Mouse (Mus musculus): Measurements from ENCODE around the gene Ttc3.
"Not testable (repeated sequence)": the region's sequence is repeated elsewhere in the genome, so short reads cannot be mapped to it uniquely, and the experiment has no call there.

Gene Ttc3

GRCm38 (mm10) chr16:94370173-94370914 is at the start of gene Ttc3:
TSS of gene Ttc3 (plus strand) at chr16:94370618.
- peak; percentile 96 for DNase-seq (ENCODE audit: low read depth, low spot score)

- no peak for DNase-seq (ENCODE audit: low read depth, low spot score)
Observed at GRCm38 (mm10) chr16:94323681-94324080, 46.7 kb upstream of the Ttc3 start.

GRCm38 (mm10) chr16:94326008-94326407 is 44.4 kb upstream of the Ttc3 start:
- DNase-seq (ENCODE audit: low read depth, low spot score) = no peak

- no peak for DNase-seq (ENCODE audit: low read depth, low spot score)
Observed at GRCm38 (mm10) chr16:94327781-94328711, 42.4 kb upstream of the Ttc3 start, which contains the start of gene Ripply3. TSS of gene Ripply3 (plus strand) at chr16:94328420.

GRCm38 (mm10) chr16:94328881-94329867 is 41.2 kb upstream of the Ttc3 start:
- DNase-seq (ENCODE audit: low read depth, low spot score) = peak; percentile 29

- DNase-seq (ENCODE audit: low read depth, low spot score) = no peak
Observed at GRCm38 (mm10) chr16:94330429-94330828, 40.0 kb upstream of the Ttc3 start.

GRCm38 (mm10) chr16:94331233-94331885 is 39.1 kb upstream of the Ttc3 start:
- no peak for DNase-seq (ENCODE audit: low read depth, low spot score)

- DNase-seq (ENCODE audit: low read depth, low spot score) = peak; percentile 78
Observed at GRCm38 (mm10) chr16:94331886-94332252, 38.5 kb upstream of the Ttc3 start.

GRCm38 (mm10) chr16:94335656-94336055 is 34.8 kb upstream of the Ttc3 start:
- no peak for DNase-seq (ENCODE audit: low read depth, low spot score)

GRCm38 (mm10) chr16:94339164-94340160 is 31.0 kb upstream of the Ttc3 start:
- DNase-seq (ENCODE audit: low read depth, low spot score) = not testable (repeated sequence)

GRCm38 (mm10) chr16:94345733-94346132 is 24.7 kb upstream of the Ttc3 start:
- DNase-seq (ENCODE audit: low read depth, low spot score) = no peak

- DNase-seq (ENCODE audit: low read depth, low spot score) = no peak
Observed at GRCm38 (mm10) chr16:94347080-94347731, 23.2 kb upstream of the Ttc3 start.

- no peak for DNase-seq (ENCODE audit: low read depth, low spot score)
Observed at GRCm38 (mm10) chr16:94348779-94349178, 21.6 kb upstream of the Ttc3 start.

GRCm38 (mm10) chr16:94349588-94350286 is 20.7 kb upstream of the Ttc3 start:
- DNase-seq (ENCODE audit: low read depth, low spot score) = no peak

GRCm38 (mm10) chr16:94350287-94350677 is 20.1 kb upstream of the Ttc3 start:
- no peak for DNase-seq (ENCODE audit: low read depth, low spot score)

- DNase-seq (ENCODE audit: low read depth, low spot score) = peak; percentile 79
Observed at GRCm38 (mm10) chr16:94354450-94354849, 16.0 kb upstream of the Ttc3 start.

- no peak for DNase-seq (ENCODE audit: low read depth, low spot score)
Observed at GRCm38 (mm10) chr16:94356046-94356445, 14.4 kb upstream of the Ttc3 start.

GRCm38 (mm10) chr16:94356776-94357494 is 13.5 kb upstream of the Ttc3 start:
- DNase-seq (ENCODE audit: low read depth, low spot score) = no peak

All from A20 (cell line).